Mouse (Mus musculus) adrenal gland, postnatal 36 days (tissue): ENCODE measurements around the gene Tbp. TPM values are rescaled to one million over a fixed set of nuclear protein-coding genes. Genes with fewer than 3 reads are reported as not detected.

Experiments
- DNase-seq, 2 experiments: peaks; one replicate each; pipeline ENCODE4 v3.0.0; 2021; ENCODE audit warnings: mixed read lengths in 1 of 2
- long read RNA-seq, 2 experiments: library from polyadenylated mRNA; stranded (forward); transcript quantifications; one replicate each; pipeline ENCODE4 v2.0.0; 2021; ENCODE audit warnings: borderline sequencing depth in 2 of 2
- total RNA-seq, 2 experiments: library from RNA; stranded (reverse); gene quantifications; 2 replicates each; pipeline ENCODE4 v1.2.3; 2021

Tbp gene
- 10 to 100 TPM; 24.5 to 27.7 TPM for total RNA-seq
- long read RNA-seq, experiment 1, full-length matches to known transcripts = 6 of 12 reads
- long read RNA-seq, experiment 1, partial matches to known transcripts = 3 of 12 reads
- long read RNA-seq, experiment 1, other reads (novel, unspliced or antisense) = 3 of 12 reads
- long read RNA-seq, experiment 2, full-length matches to known transcripts = 7 of 9 reads
- long read RNA-seq, experiment 2, partial matches to known transcripts = 1 of 9 reads
- long read RNA-seq, experiment 2, other reads (novel, unspliced or antisense) = 1 of 9 reads

- DNase-seq = peak; percentile 99
These were observed at the start of gene Tbp, which contains the start of gene Psmb1 for GRCm38 (mm10) chr17:15499656-15500394. Gene Tbp (plus strand): TSS chr17:15499888. Gene Psmb1 (minus strand): TSS chr17:15499751.

- DNase-seq = no peak
These were observed 44.5 kb upstream of the Tbp start for GRCm38 (mm10) chr17:15455203-15455602.

DNA sequence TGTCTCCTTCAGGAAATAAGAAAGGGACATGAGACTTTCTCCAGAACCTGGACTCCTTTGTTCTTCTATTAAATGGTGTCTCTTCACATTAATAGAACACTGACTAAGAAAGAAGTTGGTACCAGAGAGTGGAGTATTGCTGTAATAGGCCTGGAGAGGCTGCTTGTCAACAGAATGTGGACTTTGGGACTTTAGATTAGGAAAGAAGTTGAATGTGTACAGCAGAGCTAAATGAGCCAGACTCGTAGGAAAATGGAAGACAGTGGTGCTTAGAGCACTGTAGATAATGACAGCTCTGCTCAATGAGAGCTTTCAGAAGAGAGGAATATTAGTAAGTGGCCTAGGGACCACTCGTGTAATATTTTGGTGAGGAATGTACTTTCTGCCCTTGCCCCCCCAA lies 43.1 kb upstream of the Tbp start:
- no peak for DNase-seq

DNA sequence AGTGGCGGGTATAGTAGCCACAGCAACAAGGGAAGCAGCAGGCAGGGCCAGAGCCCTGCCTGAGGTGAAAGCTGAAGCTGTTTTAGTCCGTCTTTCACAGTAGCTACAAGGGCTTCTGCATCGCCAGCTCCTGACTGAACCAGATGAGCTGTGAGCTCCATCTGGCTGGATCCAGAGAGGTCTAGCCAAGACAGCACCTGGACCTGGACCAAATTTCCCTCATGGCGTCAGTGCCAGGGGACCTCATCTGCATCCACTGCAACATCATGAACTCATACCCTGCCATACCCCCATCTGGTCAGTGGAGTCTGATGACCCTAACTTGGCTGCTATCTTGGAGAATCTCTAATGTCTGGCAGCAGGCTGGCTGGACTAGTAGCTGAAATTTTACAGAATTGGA lies 39.9 kb upstream of the Tbp start:
- DNase-seq = no peak

GRCm38 (mm10) chr17:15461921-15462495 lies 37.7 kb upstream of the Tbp start:
- peak; percentile 16 to 21 for DNase-seq

DNA sequence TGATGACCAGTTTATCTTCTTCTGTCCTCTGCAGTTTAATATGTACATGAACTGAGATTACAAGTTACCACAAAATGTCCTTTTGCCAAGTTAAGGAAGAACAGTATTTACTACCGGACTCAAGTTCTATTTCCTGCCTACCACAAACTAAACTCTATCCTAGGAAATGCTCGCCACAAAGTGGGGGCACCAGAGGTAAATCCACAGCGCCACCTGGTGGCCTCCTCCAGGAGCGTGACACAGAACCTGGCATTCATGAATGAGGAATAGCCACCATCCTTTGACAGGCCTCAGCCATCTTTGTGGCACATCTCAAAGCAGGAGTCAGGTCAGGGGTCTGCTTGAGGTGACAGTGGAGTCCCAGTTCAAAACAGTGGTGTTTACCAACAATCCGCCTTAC lies 32.0 kb upstream of the Tbp start:
- DNase-seq = peak; percentile 74 to 80

- DNase-seq = no peak
These were observed 27.0 kb upstream of the Tbp start for GRCm38 (mm10) chr17:15472671-15473070.

GRCm38 (mm10) chr17:15490542-15490941 lies 9.1 kb upstream of the Tbp start:
- DNase-seq = no peak

DNA sequence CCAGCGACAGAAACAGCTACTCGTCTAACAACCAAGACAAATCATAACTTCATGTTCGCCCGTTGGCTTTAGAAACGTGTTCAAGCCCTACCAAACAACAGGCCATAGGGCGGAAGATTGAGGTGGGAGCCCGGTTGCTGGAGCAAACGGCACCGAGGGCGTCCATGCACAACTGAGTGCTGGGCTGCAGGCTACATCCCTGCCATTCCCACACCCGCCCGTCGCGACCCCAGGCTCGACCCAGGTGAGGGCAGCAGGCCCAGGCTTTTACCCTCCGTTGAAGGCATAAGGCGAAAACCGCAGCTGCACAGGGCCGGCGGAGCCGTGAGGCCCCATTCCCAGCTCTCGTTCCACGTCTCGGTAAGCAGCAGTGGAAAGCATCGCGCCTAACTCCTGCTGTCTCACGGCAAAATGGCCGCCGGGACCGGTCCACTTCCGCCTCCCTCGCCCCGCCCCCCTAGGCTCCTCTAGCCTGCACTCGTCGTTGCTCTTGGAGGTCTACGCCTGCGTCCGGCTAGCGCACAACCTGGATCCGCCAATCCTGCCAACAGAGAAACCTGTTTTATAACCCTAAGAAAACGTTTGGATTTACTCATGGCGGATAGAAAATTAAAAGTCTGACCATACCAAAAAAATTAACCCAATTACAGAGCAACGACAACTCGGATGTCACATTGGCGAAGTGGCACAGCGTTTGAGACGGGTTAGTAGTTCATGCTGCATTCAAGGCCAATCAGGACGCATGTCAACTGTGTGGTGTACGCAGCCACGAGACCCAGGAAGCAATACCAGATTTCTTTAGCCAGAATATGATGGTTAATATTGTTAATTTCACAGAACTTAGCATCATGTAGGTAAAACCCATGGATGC lies 1.6 kb upstream of the Tbp start:
- peak; percentile 96 to 97 for DNase-seq

DNA sequence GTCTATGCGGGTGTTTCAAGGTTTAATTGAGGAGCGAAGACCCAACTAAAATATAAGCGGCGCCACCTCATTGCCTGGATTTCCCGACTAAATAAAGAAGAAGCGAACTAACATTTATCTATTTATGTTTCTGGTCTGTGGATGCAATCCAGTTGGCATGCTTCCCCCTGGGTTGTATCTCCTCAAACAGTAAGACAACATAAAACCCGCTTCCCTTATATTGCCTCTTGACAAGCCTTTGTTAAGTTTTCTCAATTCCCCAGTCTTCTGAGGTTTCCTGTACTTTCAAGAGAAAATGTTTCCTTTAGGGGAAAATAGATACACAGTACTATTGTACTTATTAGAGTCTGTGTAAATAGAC lies 955 bp upstream of the Tbp start:
- DNase-seq = peak in 1 of 2 experiments; percentile 7

- no peak for DNase-seq
These were observed 11.0 kb downstream of the Tbp start for GRCm38 (mm10) chr17:15510694-15511093.

DNA sequence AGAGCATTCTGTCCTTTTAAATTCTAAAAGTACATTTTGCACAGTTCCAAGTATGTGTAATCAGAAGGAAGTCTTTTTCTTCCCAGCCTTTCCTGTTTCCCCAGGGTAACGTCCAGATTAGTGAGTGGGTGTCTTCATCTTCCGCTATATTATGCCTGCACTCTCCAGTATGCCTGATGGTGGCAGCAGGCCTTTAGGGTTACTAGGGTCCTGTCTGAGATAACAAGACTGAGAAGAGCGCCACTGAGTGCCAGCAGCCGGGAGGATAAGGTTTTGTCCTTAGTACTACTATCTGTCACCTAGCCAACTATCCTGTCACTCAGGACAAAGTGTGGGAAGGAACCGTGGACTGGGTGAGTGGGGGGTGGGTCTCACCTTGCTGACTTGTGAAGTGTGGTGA lies 18.1 kb downstream of the Tbp start:
- DNase-seq = no peak

GRCm38 (mm10) chr17:15518186-15518585 lies 18.5 kb downstream of the Tbp start:
- no peak for DNase-seq

DNA sequence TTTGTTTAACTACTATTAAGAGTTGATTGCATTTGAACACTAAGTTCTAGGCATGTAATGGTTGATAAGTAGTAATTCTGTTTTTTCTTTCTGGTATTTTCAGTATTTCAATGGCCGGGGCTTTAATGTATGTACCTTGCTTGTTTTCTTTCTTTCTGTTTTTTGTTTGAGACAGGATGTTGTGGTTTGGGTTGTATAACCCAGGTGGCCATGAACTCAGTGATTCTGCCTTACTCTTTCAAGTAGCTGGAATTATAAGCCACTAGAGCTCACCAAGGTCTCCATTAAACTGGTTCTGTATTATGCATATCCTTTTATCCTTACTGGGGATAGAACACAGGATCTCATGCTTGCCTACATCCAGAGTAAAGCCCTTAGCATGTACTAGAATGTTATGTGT lies 19.1 kb downstream of the Tbp start:
- no peak for DNase-seq

- DNase-seq = no peak
These were observed 26.6 kb downstream of the Tbp start for GRCm38 (mm10) chr17:15526304-15526703.

DNA sequence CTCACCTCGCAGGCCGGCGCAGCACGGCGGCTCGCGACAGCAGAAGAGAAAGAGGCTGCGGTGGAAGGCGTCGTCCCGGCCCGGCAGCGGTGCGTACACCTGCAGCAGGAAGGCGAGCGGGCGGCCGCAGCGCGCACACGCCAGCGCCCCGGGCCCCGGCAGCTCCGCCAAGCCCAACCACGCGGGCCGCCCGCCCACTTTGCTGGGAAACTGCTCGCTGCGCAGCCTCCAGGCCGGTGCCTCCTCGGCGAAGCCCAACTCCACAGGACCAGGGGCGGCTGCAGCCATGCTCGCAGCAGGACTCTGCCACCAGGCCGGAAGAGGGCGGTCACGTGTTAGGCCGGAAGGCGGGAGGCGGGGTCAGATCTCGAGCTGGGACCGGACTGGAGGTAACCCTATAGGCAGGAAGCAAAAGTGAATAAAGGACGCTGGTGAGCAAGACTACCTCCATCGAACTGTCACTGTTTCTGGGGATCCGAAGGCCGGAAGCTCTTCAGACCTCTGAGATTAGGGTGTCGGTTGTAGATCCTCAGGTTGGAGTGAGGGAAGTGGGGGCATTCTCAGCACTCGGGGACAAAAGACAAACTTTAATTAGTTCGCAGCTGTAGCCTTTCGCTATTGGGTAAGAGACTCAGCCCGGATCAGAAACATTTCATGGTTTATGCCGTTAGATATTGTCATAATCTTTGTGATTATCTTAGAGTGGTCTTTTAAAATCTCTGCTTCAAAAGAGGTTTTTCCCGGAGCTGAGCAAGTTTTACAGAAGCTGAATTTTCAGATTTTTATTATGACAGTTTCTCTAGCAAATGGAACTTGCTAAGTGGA lies 27.5 kb downstream of the Tbp start, which contains the start of gene Pdcd2:
Pdcd2 (minus strand) TSS at position 316 of the 825 bp plus-strand sequence.
- DNase-seq = peak; percentile 98

DNA sequence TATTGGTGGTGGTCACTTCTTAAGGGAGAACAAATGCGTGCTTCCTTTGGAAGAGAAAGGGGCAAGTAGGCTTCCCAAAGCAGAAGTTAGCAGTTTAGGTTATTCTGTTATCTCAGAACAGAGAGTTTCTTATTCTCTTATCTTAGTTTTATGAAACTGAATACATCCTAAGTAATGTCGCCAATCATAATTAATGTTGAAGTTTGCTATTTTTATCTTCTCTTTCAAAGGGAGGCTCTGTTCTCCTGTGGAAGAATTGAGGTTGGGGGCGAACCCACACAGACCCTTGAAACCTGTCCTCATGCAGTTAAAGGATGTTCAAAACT lies 28.1 kb downstream of the Tbp start:
- DNase-seq = no peak

DNA sequence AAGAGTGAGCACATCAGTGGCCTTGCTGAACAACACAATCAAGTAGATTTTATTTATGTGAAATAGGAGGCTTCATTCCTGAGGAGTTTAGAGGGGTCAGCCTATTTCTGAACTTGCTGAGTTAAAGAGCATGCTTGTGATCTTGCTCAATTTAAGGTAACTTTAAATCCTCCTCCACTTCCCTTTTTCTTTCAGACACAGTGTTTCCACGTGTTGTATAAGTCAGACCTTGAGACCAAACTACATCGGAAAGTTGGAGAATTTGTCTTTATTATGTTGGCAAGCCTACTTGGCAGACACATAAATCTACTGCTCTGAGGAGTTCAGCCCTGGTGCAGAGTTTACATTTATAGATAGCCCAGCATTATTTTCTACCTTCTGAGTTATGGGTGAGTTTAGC lies 29.2 kb downstream of the Tbp start:
- no peak for DNase-seq

- DNase-seq = peak; percentile 35 to 52
These were observed 30.5 kb downstream of the Tbp start for GRCm38 (mm10) chr17:15530141-15530540.

DNA sequence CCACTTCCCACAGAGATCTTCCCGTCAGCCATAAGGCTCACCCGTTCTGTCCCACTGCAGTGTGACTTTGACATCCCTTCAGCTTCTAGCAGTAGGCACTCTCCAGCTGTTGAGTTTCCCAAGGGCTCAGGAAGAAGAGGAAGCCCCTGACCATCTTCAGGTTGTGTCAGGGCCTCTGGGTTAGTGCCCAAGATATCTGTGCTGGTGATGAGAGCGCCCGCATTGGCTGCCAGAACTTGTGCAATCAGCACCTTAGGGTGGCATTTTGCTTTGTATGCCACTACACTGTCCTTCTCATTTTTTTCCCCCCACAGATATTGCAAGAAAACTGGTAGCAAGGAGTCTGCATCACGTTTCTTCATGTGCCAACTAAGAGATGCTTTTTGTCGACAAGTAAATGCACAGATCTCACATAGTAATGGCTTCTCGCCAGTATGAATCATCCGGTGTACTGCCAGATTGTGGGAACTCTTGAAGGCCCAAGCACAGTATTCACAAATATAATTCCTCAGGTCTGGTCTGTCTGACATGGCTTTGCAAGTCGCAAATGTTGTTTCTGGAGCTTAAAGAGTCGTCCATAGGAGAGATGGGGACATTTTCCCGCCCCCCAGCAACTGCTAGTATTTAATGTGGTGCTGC lies 35.6 kb downstream of the Tbp start:
- DNase-seq = peak; percentile 28 to 40

GRCm38 (mm10) chr17:15535943-15536342 lies 36.3 kb downstream of the Tbp start:
- no peak for DNase-seq
